Mouse (Mus musculus) intestine, embryonic 15.5 days (tissue): ENCODE measurements at regions not wholly inside any gene's neighbourhood (a gene's known extent, or its start where the extent isn't known, plus 50 kb on each side); places are given as distances from the start of the nearest gene placed in this dataset.

Source experiments
- ATAC-seq: fragments of 200-750 bp; cut with Nextera tagmentation; 2 replicates; pipeline ENCODE4 v1.8.0; 2017; ENCODE audit warnings: moderate TSS enrichment, moderate library complexity
- H3K27ac ChIP-seq: fragments of 300-500 bp; sonication (generic); 2 replicates; pipeline ENCODE4 v1.5.1; 2015; ENCODE audit warnings: mild to moderate bottlenecking, inconsistent platforms
- H3K27me3 ChIP-seq: fragments of 300-500 bp; sonication (generic); replicated peaks from 2 replicates; pipeline ENCODE4 v1.6.1; 2015; ENCODE audit warnings: inconsistent platforms
- H3K36me3 ChIP-seq: fragments of 300-500 bp; sonication (generic); 2 replicates; pipeline ENCODE4 v1.6.1; 2015; ENCODE audit warnings: inconsistent platforms
- H3K4me1 ChIP-seq: fragments of 300-500 bp; sonication (generic); replicated peaks from 2 replicates; pipeline ENCODE4 v1.6.1; 2015; ENCODE audit warnings: inconsistent platforms
- H3K4me2 ChIP-seq: fragments of 300-500 bp; sonication (generic); replicated peaks from 2 replicates; pipeline ENCODE4 v1.6.1; 2015; ENCODE audit warnings: mild to moderate bottlenecking, inconsistent platforms
- H3K4me3 ChIP-seq: fragments of 300-500 bp; sonication (generic); replicated peaks from 2 replicates; pipeline ENCODE4 v1.5.1; 2015; ENCODE audit warnings: inconsistent platforms
- H3K9ac ChIP-seq: fragments of 300-500 bp; sonication (generic); 2 replicates; pipeline ENCODE4 v1.6.1; 2015; ENCODE audit warnings: inconsistent platforms
- H3K9me3 ChIP-seq: fragments of 300-500 bp; sonication (generic); 2 replicates; pipeline ENCODE4 v1.6.1; 2016; ENCODE audit warnings: inconsistent platforms
- WGBS: fragments of 180-500 bp; shearing (Covaris S2); methylation state at CpG from one replicate; pipeline ENCODE4 v1.1.7; 2015; 5-methylcytosine and 5-hydroxymethylcytosine counted together

GRCm38 (mm10) chr13:82371579-82371978 lies 588.7 kb downstream of the Cetn3 start:
- ATAC-seq, result no peak
- H3K9me3 ChIP-seq, result no peaks in the 10 kb centered on the region
- H3K27ac ChIP-seq, result no peak overlapping the region
- H3K4me3 ChIP-seq, result no peak overlapping the region
- WGBS, result 72% methylated on average over 2 of the region's 2 CpGs
- H3K27me3 ChIP-seq, result no peaks in the 10 kb centered on the region
- H3K36me3 ChIP-seq, result no peaks in the 10 kb centered on the region
- no peaks in the 10 kb centered on the region for H3K4me1 ChIP-seq
- no peak overlapping the region for H3K9ac ChIP-seq
- H3K4me2 ChIP-seq, result no peak overlapping the region

- Histone ChIP-seq H3K27ac (no peak overlapping the region), H3K27me3 (no peaks in the 10 kb centered on the region), H3K4me2 (no peak overlapping the region), H3K4me3 (no peak overlapping the region), H3K9ac (no peak overlapping the region), H3K4me1 (no peaks in the 10 kb centered on the region), H3K9me3 (no peaks in the 10 kb centered on the region), H3K36me3 (no peaks in the 10 kb centered on the region)
- 86% methylated on average over 4 of the region's 4 CpGs for WGBS
- no peak for ATAC-seq
These were observed 589.7 kb downstream of the Cetn3 start for GRCm38 (mm10) chr13:82372612-82373011.

GRCm38 (mm10) chr13:82392908-82393307 lies 610.0 kb downstream of the Cetn3 start:
- no peaks in the 10 kb centered on the region for H3K27me3 ChIP-seq
- ATAC-seq, result no peak
- no peak overlapping the region for H3K4me2 ChIP-seq
- H3K27ac ChIP-seq, result no peak overlapping the region
- H3K36me3 ChIP-seq, result no peaks in the 10 kb centered on the region
- no peaks in the 10 kb centered on the region for H3K9me3 ChIP-seq
- no peak overlapping the region for H3K4me3 ChIP-seq
- no peaks in the 10 kb centered on the region for H3K4me1 ChIP-seq
- H3K9ac ChIP-seq, result no peak overlapping the region

- no peak overlapping the region for H3K4me3 ChIP-seq
- no peaks in the 10 kb centered on the region for H3K4me1 ChIP-seq
- no peak overlapping the region for H3K4me2 ChIP-seq
- no peaks in the 10 kb centered on the region for H3K9me3 ChIP-seq
- no peaks in the 10 kb centered on the region for H3K27me3 ChIP-seq
- no peak overlapping the region for H3K9ac ChIP-seq
- no peaks in the 10 kb centered on the region for H3K36me3 ChIP-seq
- 78% methylated on average over 6 of the region's 6 CpGs for WGBS
- H3K27ac ChIP-seq, result no peak overlapping the region
- no peak for ATAC-seq
These were observed 610.6 kb downstream of the Cetn3 start for GRCm38 (mm10) chr13:82393496-82393895.

DNA sequence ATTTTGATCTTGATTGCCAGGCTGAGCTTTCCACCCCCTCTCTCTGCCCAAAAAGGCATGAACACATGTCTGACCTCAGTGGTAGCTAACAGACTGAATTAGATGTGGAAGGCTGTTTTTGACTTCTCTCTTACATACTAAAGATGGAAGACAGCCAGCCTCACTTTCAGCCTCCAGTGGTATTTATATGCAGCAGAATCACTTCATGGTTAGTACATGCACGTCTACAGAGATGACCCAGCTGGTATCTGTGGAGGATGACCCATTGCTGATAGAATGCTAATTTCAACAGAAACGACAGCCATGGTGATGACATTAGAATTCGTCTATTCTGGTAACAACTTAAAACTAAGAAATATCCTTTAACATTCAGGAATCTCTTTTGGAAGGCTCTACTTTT lies 630.8 kb downstream of the Cetn3 start:
- Histone ChIP-seq H3K9ac (no peak overlapping the region), H3K9me3 (no peaks in the 10 kb centered on the region), H3K4me2 (no peak overlapping the region), H3K4me1 (no peaks in the 10 kb centered on the region), H3K36me3 (no peaks in the 10 kb centered on the region), H3K27me3 (no peaks in the 10 kb centered on the region), H3K27ac (no peak overlapping the region), H3K4me3 (no peak overlapping the region)
- WGBS, result 66% methylated on average over 3 of the region's 3 CpGs
- no peak for ATAC-seq

DNA sequence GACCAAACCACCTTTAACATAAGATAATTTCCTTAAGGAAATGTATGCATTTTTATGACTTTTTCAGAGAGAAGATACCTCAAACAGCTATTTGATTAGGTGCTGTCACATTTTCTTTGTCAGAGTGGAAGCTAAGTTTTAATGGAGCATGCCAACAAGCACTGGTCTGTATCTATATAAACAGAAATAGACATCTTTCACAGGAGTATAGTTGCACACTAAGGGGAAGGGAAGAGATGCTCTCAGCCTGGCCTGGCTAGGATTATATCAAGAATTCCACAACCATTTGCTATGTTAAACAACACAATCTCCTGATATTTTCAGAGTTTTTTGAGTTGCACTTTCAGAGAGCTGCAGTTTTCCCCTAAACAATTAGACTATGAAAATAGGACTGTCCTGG lies 638.1 kb downstream of the Cetn3 start:
- ATAC-seq, result no peak
- Histone ChIP-seq H3K36me3 (no peaks in the 10 kb centered on the region), H3K4me3 (no peak overlapping the region), H3K9me3 (no peaks in the 10 kb centered on the region), H3K4me2 (no peak overlapping the region), H3K9ac (no peak overlapping the region), H3K27me3 (no peaks in the 10 kb centered on the region), H3K27ac (no peak overlapping the region), H3K4me1 (no peaks in the 10 kb centered on the region)

- Histone ChIP-seq H3K27ac (no peak overlapping the region), H3K9ac (no peak overlapping the region), H3K4me2 (no peak overlapping the region), H3K9me3 (no peaks in the 10 kb centered on the region), H3K36me3 (no peaks in the 10 kb centered on the region), H3K4me3 (no peak overlapping the region), H3K4me1 (no peaks in the 10 kb centered on the region), H3K27me3 (no peaks in the 10 kb centered on the region)
- ATAC-seq, result no peak
- 73% methylated on average over 5 of the region's 5 CpGs for WGBS
These were observed 641.2 kb downstream of the Cetn3 start for GRCm38 (mm10) chr13:82423911-82424654.

DNA sequence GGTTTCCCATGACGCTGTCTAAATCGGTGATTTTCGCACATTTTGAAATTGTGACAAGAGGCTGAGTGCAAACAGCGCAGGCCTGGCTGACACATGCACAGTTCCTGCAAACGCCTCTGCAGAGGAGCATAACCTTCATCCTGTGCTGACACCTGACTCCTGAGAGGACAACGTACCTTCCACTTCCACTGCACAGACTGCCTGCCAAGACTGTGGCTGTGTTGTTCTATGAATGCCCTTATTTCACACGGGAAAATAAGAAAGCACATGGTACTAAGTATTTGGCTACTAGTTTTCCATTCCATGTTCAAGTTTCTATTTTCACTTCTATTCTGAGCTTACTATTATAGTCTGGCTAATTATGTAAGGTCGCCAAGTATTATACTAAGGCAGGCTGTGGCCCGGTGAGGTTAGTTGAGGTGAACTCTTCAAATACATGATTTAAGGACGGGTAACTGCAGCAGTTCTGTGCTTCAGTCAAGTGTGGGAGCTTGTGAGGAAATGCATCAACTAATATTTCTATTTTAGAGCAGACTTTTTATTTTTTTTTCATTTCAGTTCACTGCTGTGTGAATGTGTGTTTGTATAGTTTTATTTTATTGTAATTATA lies 642.0 kb downstream of the Cetn3 start:
- Histone ChIP-seq H3K9ac (no peak overlapping the region), H3K27me3 (no peaks in the 10 kb centered on the region), H3K9me3 (no peaks in the 10 kb centered on the region), H3K27ac (no peak overlapping the region), H3K4me3 (no peak overlapping the region), H3K36me3 (no peaks in the 10 kb centered on the region), H3K4me1 (no peaks in the 10 kb centered on the region), H3K4me2 (no peak overlapping the region)
- 81% methylated on average over 10 of the region's 10 CpGs for WGBS
- ATAC-seq, result no peak

- H3K4me2 ChIP-seq, result no peak overlapping the region
- no peaks in the 10 kb centered on the region for H3K9me3 ChIP-seq
- no peak overlapping the region for H3K9ac ChIP-seq
- H3K36me3 ChIP-seq, result no peaks in the 10 kb centered on the region
- no peaks in the 10 kb centered on the region for H3K4me1 ChIP-seq
- H3K4me3 ChIP-seq, result no peak overlapping the region
- no peaks in the 10 kb centered on the region for H3K27me3 ChIP-seq
- H3K27ac ChIP-seq, result no peak overlapping the region
- 55% methylated on average over 2 of the region's 2 CpGs for WGBS
- ATAC-seq, result no peak
These were observed 649.5 kb downstream of the Cetn3 start for GRCm38 (mm10) chr13:82432411-82432810.

GRCm38 (mm10) chr13:82439294-82439693 lies 656.4 kb downstream of the Cetn3 start:
- Histone ChIP-seq H3K4me3 (no peak overlapping the region), H3K9ac (no peak overlapping the region), H3K4me2 (no peak overlapping the region), H3K4me1 (no peaks in the 10 kb centered on the region), H3K27me3 (no peaks in the 10 kb centered on the region), H3K9me3 (no peaks in the 10 kb centered on the region), H3K36me3 (no peaks in the 10 kb centered on the region), H3K27ac (no peak overlapping the region)
- 73% methylated on average over 1 of the region's 1 CpGs for WGBS
- ATAC-seq, result no peak

DNA sequence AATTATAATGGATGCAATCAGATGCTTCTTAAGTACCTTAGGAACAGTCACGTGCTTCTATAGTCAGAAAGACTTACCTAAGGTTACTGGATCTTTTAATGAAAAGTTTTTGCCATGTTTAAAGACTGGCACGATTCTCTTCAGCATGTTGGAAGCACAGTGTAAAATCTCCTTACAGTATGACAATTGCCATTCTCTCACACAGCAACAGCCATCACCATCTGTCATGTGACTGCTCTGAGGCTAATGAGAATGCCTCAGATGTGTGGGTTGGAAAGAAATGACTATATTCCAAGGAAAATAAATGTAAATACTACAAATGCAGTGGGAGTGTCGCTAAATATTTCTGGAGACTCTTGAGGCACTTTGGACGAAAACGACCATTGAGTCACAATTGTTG lies 670.8 kb downstream of the Cetn3 start:
- no peak for ATAC-seq
- no peak overlapping the region for H3K9ac ChIP-seq
- H3K9me3 ChIP-seq, result no peaks in the 10 kb centered on the region
- no peaks in the 10 kb centered on the region for H3K27me3 ChIP-seq
- H3K36me3 ChIP-seq, result no peaks in the 10 kb centered on the region
- H3K27ac ChIP-seq, result no peak overlapping the region
- no peaks in the 10 kb centered on the region for H3K4me1 ChIP-seq
- WGBS, result 77% methylated on average over 5 of the region's 5 CpGs
- H3K4me2 ChIP-seq, result no peak overlapping the region
- H3K4me3 ChIP-seq, result no peak overlapping the region

DNA sequence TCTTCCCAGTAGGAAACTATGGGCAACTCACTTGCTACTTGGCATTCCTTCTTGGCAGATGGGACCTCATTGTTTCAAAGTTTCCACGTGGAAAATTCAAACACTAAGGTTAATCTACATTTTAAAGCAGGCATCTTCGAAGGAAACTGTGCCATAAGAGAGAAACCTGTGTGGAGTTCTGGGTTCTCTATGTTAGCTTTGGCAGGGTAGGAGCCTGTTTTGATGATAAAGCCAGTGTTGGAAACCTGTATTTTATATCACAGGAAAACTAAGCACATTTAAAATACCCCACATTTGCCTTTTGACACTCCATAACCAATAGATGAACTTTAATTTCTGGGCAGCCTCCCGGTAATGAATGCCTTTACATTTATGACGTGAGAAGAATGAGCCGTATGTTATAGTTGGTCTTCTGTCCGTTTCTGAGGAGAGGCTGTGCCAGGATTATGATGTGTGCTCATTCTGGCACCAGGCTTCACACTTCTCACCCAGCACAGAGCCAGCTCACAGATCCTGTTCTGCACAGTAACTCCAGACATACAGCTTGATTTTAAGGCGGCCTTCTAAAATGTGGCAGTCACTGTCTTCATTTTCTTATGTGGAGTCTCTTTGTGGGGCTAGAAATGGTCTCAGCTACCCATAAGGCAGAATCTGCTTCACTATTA lies 700.5 kb downstream of the Cetn3 start:
- Histone ChIP-seq H3K4me2 (no peak overlapping the region), H3K4me3 (no peak overlapping the region), H3K4me1 (no peaks in the 10 kb centered on the region), H3K27ac (no peak overlapping the region), H3K27me3 (no peaks in the 10 kb centered on the region), H3K9ac (no peak overlapping the region), H3K9me3 (no peaks in the 10 kb centered on the region), H3K36me3 (no peaks in the 10 kb centered on the region)
- ATAC-seq, result no peak
- 73% methylated on average over 7 of the region's 7 CpGs for WGBS

DNA sequence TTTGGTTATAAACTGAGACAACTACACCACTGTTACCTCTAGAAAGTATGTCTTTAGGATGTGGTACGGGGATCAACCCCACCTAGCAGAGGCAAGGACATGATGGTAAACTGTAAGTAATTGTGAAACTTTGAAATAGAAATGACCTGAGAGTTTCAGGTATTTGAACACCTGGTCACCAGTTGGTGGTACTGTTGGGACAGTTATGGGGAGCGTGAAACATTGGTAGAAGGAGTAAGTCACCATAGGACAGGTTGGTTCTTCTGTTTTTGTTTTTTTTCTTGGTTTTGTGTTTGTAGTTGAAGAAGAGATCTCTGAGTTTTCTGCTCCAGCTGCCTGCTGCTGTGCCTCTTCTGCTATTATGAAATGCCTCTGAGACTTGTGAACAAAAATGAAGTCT lies 713.7 kb downstream of the Cetn3 start:
- Histone ChIP-seq H3K4me1 (no peaks in the 10 kb centered on the region), H3K9ac (no peak overlapping the region), H3K9me3 (no peaks in the 10 kb centered on the region), H3K4me2 (no peak overlapping the region), H3K27ac (no peak overlapping the region), H3K4me3 (no peak overlapping the region), H3K27me3 (no peaks in the 10 kb centered on the region), H3K36me3 (no peaks in the 10 kb centered on the region)
- no peak for ATAC-seq
- WGBS, result 85% methylated on average over 2 of the region's 2 CpGs
